Mouse (Mus musculus): ENCODE measurements around the gene Myzap. TPM values are rescaled to one million over a fixed set of nuclear protein-coding genes. Genes with fewer than 3 reads are reported as not detected.

The Myzap gene
- polyA plus RNA-seq, 1 experiment, result 6.0 TPM

DNA sequence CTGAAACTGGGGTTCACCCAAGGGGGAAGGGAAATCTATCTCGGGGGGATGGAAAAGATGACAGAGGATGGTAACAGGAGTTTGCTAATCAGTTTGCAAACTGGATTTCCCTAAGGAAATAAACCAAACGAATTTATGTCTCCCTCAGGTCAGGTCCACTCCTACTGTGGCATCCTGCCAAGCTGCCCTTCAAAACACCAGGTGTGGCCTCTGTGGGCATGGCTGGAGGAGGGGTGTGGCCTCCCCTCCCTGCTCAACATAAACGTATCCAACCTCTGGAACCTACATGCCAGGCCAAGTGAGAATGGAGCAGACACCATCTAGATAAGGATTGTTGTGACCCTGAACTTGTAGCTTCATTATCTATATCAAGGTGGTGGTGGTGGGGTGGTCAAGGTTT lies 5.8 kb downstream of the Myzap start:
- Histone ChIP-seq H3ac (ENCODE audit: control insufficient read depth, insufficient read length) (no peak overlapping the region), H3K79me2 (ENCODE audit: control insufficient read depth, insufficient read depth) (no peaks in the 10 kb centered on the region), H3K4me3 (no peak overlapping the region), H3K27me3 (ENCODE audit: control insufficient read depth, insufficient read depth, insufficient read length) (no peaks in the 10 kb centered on the region), H3K36me3 (ENCODE audit: control insufficient read depth, insufficient read depth) (no peaks in the 10 kb centered on the region), H3K4me2 (ENCODE audit: low read depth) (no peak overlapping the region)
- TF ChIP-seq MYOD1 (IDR thresholded peaks at IDR 0.05; ENCODE audit: control insufficient read depth in 1 of 3, insufficient read length in 2 of 3, low read depth in 2 of 3), result no peak
- no peak for TF ChIP-seq MYOG (IDR thresholded peaks at IDR 0.05; ENCODE audit: control insufficient read depth in 1 of 3, insufficient read depth in 1 of 3, insufficient read length in 2 of 3, low read depth in 2 of 3)
- TF ChIP-seq SRF (IDR thresholded peaks at IDR 0.05; ENCODE audit: control insufficient read depth, insufficient read length, low read depth), result no peak
- TF ChIP-seq REST (IDR thresholded peaks at IDR 0.05; ENCODE audit: insufficient read depth, insufficient read length), result no peak
- TF ChIP-seq TCF12 (IDR thresholded peaks at IDR 0.05; ENCODE audit: insufficient read depth, poor library complexity, severe bottlenecking), result no peak
- TF ChIP-seq POLR2A (IDR thresholded peaks at IDR 0.05; ENCODE audit: insufficient read length, low read depth), result no peak
- no peak for TF ChIP-seq E2F4 (IDR thresholded peaks at IDR 0.05; ENCODE audit: insufficient read depth)
- no peak for TF ChIP-seq MAX (IDR thresholded peaks at IDR 0.05; ENCODE audit: low read depth)
- no peak for TF ChIP-seq CEBPB (IDR thresholded peaks at IDR 0.05; ENCODE audit: insufficient read depth, poor library complexity, severe bottlenecking)
- no peak for TF ChIP-seq POLR2AphosphoS2 (IDR thresholded peaks at IDR 0.05; ENCODE audit: insufficient read length, low read depth)
- no peak for TF ChIP-seq TCF3 (IDR thresholded peaks at IDR 0.05; ENCODE audit: insufficient read length, low read depth)
- no peak for TF ChIP-seq USF1 (IDR thresholded peaks at IDR 0.05; ENCODE audit: low read depth)

- Histone ChIP-seq H3K36me3 (ENCODE audit: control insufficient read depth, insufficient read depth) (no peaks in the 10 kb centered on the region), H3ac (ENCODE audit: control insufficient read depth, insufficient read length) (no peak overlapping the region), H3K4me2 (ENCODE audit: low read depth) (no peak overlapping the region), H3K4me3 (no peak overlapping the region), H3K79me2 (ENCODE audit: control insufficient read depth, insufficient read depth) (no peaks in the 10 kb centered on the region), H3K27me3 (ENCODE audit: control insufficient read depth, insufficient read depth, insufficient read length) (no peaks in the 10 kb centered on the region)
- TF ChIP-seq MYOG (IDR thresholded peaks at IDR 0.05; ENCODE audit: control insufficient read depth in 1 of 3, insufficient read depth in 1 of 3, insufficient read length in 2 of 3, low read depth in 2 of 3), result no peak
- no peak for TF ChIP-seq POLR2AphosphoS2 (IDR thresholded peaks at IDR 0.05; ENCODE audit: insufficient read length, low read depth)
- no peak for TF ChIP-seq TCF12 (IDR thresholded peaks at IDR 0.05; ENCODE audit: insufficient read depth, poor library complexity, severe bottlenecking)
- no peak for TF ChIP-seq USF1 (IDR thresholded peaks at IDR 0.05; ENCODE audit: low read depth)
- TF ChIP-seq POLR2A (IDR thresholded peaks at IDR 0.05; ENCODE audit: insufficient read length, low read depth), result no peak
- TF ChIP-seq MAX (IDR thresholded peaks at IDR 0.05; ENCODE audit: low read depth), result no peak
- no peak for TF ChIP-seq REST (IDR thresholded peaks at IDR 0.05; ENCODE audit: insufficient read depth, insufficient read length)
- no peak for TF ChIP-seq CEBPB (IDR thresholded peaks at IDR 0.05; ENCODE audit: insufficient read depth, poor library complexity, severe bottlenecking)
- no peak for TF ChIP-seq SRF (IDR thresholded peaks at IDR 0.05; ENCODE audit: control insufficient read depth, insufficient read length, low read depth)
- TF ChIP-seq E2F4 (IDR thresholded peaks at IDR 0.05; ENCODE audit: insufficient read depth), result no peak
- no peak for TF ChIP-seq TCF3 (IDR thresholded peaks at IDR 0.05; ENCODE audit: insufficient read length, low read depth)
- TF ChIP-seq MYOD1 (IDR thresholded peaks at IDR 0.05; ENCODE audit: control insufficient read depth in 1 of 3, insufficient read length in 2 of 3, low read depth in 2 of 3), result no peak
Observed at GRCm38 (mm10) chr9:71582771-71583170, 9.4 kb downstream of the Myzap start.

DNA sequence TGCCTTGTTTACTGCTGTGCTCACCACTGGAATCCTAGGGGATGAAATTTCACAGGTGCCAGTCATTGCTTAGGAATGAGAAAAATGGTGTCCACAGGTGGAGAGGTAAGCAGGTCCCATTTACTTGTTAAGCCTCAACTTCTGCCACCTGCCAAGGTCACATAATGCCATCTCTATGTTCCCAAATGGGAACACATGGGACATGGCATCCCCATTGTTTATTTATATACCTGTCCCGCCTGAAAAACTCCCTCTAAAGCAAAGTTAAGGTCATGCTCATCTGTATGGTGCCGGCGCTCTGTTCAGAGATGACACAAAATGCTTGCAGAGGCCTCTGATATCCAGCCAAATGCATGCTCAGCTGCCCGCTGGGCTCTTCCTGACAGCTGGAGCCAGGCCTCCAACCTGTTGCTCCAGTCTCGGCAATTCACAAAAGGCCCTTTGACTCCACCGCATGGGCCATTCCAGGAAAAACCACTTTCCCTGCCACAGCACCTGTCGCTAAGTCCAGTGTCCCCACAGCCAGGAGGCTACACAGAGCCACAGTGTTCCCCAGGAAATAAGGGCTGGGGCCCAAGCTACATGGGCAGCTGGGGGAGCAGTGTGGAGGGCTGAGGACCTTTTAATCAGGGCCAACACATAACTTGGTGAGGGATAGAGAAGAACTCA lies 13.1 kb downstream of the Myzap start:
- Histone ChIP-seq H3K4me3 (no peak overlapping the region), H3ac (ENCODE audit: control insufficient read depth, insufficient read length) (no peak overlapping the region), H3K4me2 (ENCODE audit: low read depth) (peak overlapping the region; percentile 21), H3K27me3 (ENCODE audit: control insufficient read depth, insufficient read depth, insufficient read length) (no peaks in the 10 kb centered on the region), H3K79me2 (ENCODE audit: control insufficient read depth, insufficient read depth) (no peaks in the 10 kb centered on the region), H3K36me3 (ENCODE audit: control insufficient read depth, insufficient read depth) (no peaks in the 10 kb centered on the region)
- TF ChIP-seq MYOG (IDR thresholded peaks at IDR 0.05; ENCODE audit: control insufficient read depth in 1 of 3, insufficient read depth in 1 of 3, insufficient read length in 2 of 3, low read depth in 2 of 3) (peak; percentile 90 to 98 (median 93)), POLR2AphosphoS2 (IDR thresholded peaks at IDR 0.05; ENCODE audit: insufficient read length, low read depth) (no peak), MYOD1 (IDR thresholded peaks at IDR 0.05; ENCODE audit: control insufficient read depth in 1 of 3, insufficient read length in 2 of 3, low read depth in 2 of 3) (peak; percentile 83 to 92 (median 88)), TCF12 (IDR thresholded peaks at IDR 0.05; ENCODE audit: insufficient read depth, poor library complexity, severe bottlenecking) (peak; percentile 88), TCF3 (IDR thresholded peaks at IDR 0.05; ENCODE audit: insufficient read length, low read depth) (peak; percentile 85), REST (IDR thresholded peaks at IDR 0.05; ENCODE audit: insufficient read depth, insufficient read length) (no peak)

GRCm38 (mm10) chr9:71574440-71574839 lies 17.7 kb downstream of the Myzap start:
- TF ChIP-seq REST (IDR thresholded peaks at IDR 0.05; ENCODE audit: insufficient read depth, insufficient read length) (no peak), POLR2A (IDR thresholded peaks at IDR 0.05; ENCODE audit: insufficient read length, low read depth) (no peak), TCF3 (IDR thresholded peaks at IDR 0.05; ENCODE audit: insufficient read length, low read depth) (no peak), MYOD1 (IDR thresholded peaks at IDR 0.05; ENCODE audit: control insufficient read depth in 1 of 3, insufficient read length in 2 of 3, low read depth in 2 of 3) (no peak), SRF (IDR thresholded peaks at IDR 0.05; ENCODE audit: control insufficient read depth, insufficient read length, low read depth) (no peak), CEBPB (IDR thresholded peaks at IDR 0.05; ENCODE audit: insufficient read depth, poor library complexity, severe bottlenecking) (no peak), POLR2AphosphoS2 (IDR thresholded peaks at IDR 0.05; ENCODE audit: insufficient read length, low read depth) (no peak), USF1 (IDR thresholded peaks at IDR 0.05; ENCODE audit: low read depth) (no peak), MYOG (IDR thresholded peaks at IDR 0.05; ENCODE audit: control insufficient read depth in 1 of 3, insufficient read depth in 1 of 3, insufficient read length in 2 of 3, low read depth in 2 of 3) (no peak), MAX (IDR thresholded peaks at IDR 0.05; ENCODE audit: low read depth) (no peak), TCF12 (IDR thresholded peaks at IDR 0.05; ENCODE audit: insufficient read depth, poor library complexity, severe bottlenecking) (no peak), E2F4 (IDR thresholded peaks at IDR 0.05; ENCODE audit: insufficient read depth) (no peak)
- no peak overlapping the region for H3K4me2 ChIP-seq (ENCODE audit: low read depth)
- no peaks in the 10 kb centered on the region for H3K36me3 ChIP-seq (ENCODE audit: control insufficient read depth, insufficient read depth)

More at GRCm38 (mm10) chr9:71574440-71574839, 17.7 kb downstream of the Myzap start:
- Histone ChIP-seq H3K4me3 (no peak overlapping the region), H3ac (ENCODE audit: control insufficient read depth, insufficient read length) (no peak overlapping the region), H3K27me3 (ENCODE audit: control insufficient read depth, insufficient read depth, insufficient read length) (no peaks in the 10 kb centered on the region), H3K79me2 (ENCODE audit: control insufficient read depth, insufficient read depth) (no peaks in the 10 kb centered on the region)

Data from myocyte (in vitro differentiated cells).